Mouse (Mus musculus): ENCODE measurements around the gene Xlr5a. TPM values are rescaled to one million over a fixed set of nuclear protein-coding genes. Genes with fewer than 3 reads are reported as not detected.
"Not testable (repeated sequence)": the region's sequence is repeated elsewhere in the genome, so short reads cannot be mapped to it uniquely, and the experiment has no call there.

Xlr5a gene
- total RNA-seq, 2 experiments from 2014 or later = 0.53 TPM; not detected in 1

- DNase-seq (ENCODE audit: low spot score in 2 of 2) = not testable (repeated sequence)
These were observed 144.3 kb downstream of the Xlr5a start, which contains the start of gene Xlr5b for GRCm38 (mm10) chrX:73148496-73148895. TSS of gene Xlr5b (plus strand) at chrX:73148796.

- not testable (repeated sequence) for DNase-seq (ENCODE audit: low spot score in 2 of 2)
These were observed 149.6 kb downstream of the Xlr5a start for GRCm38 (mm10) chrX:73143218-73143618.

GRCm38 (mm10) chrX:73122859-73123829 lies 169.6 kb downstream of the Xlr5a start:
- DNase-seq (ENCODE audit: low spot score in 2 of 2) = not testable (repeated sequence)

GRCm38 (mm10) chrX:73116747-73117146 lies 176.0 kb downstream of the Xlr5a start, which contains the start of gene Gm14685:
TSS of gene Gm14685 (plus strand) at chrX:73117047.
- not testable (repeated sequence) for DNase-seq (ENCODE audit: low spot score in 2 of 2)

GRCm38 (mm10) chrX:73096941-73097508 lies 195.8 kb downstream of the Xlr5a start, which contains the start of gene Xlr3a:
TSS of gene Xlr3a (minus strand) at chrX:73097095.
- not testable (repeated sequence) for DNase-seq (ENCODE audit: low spot score in 2 of 2)

- DNase-seq (ENCODE audit: low spot score in 2 of 2) = not testable (repeated sequence)
These were observed 210.3 kb downstream of the Xlr5a start, which contains the start of gene Xlr4a for GRCm38 (mm10) chrX:73082267-73083055. TSS of gene Xlr4a (minus strand) at chrX:73082478.

- not testable (repeated sequence) for DNase-seq (ENCODE audit: low spot score in 2 of 2)
These were observed 225.9 kb downstream of the Xlr5a start for GRCm38 (mm10) chrX:73066765-73067312.

- DNase-seq (ENCODE audit: low spot score in 2 of 2) = no peak
These were observed 228.4 kb downstream of the Xlr5a start, which contains the start of gene Pnma3 for GRCm38 (mm10) chrX:73064415-73064793. TSS of gene Pnma3 (plus strand) at chrX:73064787.

- no peak for DNase-seq (ENCODE audit: low spot score in 2 of 2)
These were observed 229.0 kb downstream of the Xlr5a start for GRCm38 (mm10) chrX:73063512-73064414.

- DNase-seq (ENCODE audit: low spot score in 2 of 2) = no peak
These were observed 230.5 kb downstream of the Xlr5a start for GRCm38 (mm10) chrX:73062323-73062722.

- no peak for DNase-seq (ENCODE audit: low spot score in 2 of 2)
These were observed 231.2 kb downstream of the Xlr5a start for GRCm38 (mm10) chrX:73061528-73061927.

Other genes with a start within 250 kb of the Xlr5a start
- under 1 TPM; 0.19 to 0.20 TPM for gene Pnma3, start 228.2 kb downstream of the Xlr5a start, total RNA-seq (2021)
- gene Xlr4a, start 210.5 kb downstream of the Xlr5a start, total RNA-seq (2021) = not detected
- gene Xlr3a, start 195.9 kb downstream of the Xlr5a start, total RNA-seq (2021) = 1 to 10 TPM in 1 of 2 experiments, under 1 TPM in 1; 0.76 to 1.6 TPM
- not detected for gene Gm14685, start 175.9 kb downstream of the Xlr5a start, total RNA-seq (2021)
- gene Xlr5b, start 144.2 kb downstream of the Xlr5a start, total RNA-seq (2021) = not detected
- gene DXBay18, start 143.5 kb downstream of the Xlr5a start, total RNA-seq (2021) = not detected
- not detected for gene Spin2d, start 116.0 kb downstream of the Xlr5a start, total RNA-seq (2021)
- gene Xlr3b, start 100.8 kb downstream of the Xlr5a start, total RNA-seq (2021) = 10 to 100 TPM in 1 of 2 experiments, 1 to 10 TPM in 1; 5.5 to 15.4 TPM
- gene Xlr4b, start 78.6 kb downstream of the Xlr5a start, total RNA-seq (2021) = 1 to 10 TPM; 1.3 to 2.0 TPM
- 1 to 10 TPM; 6.7 to 9.8 TPM for gene F8a, start 64.7 kb downstream of the Xlr5a start, total RNA-seq (2021)
- 1 to 10 TPM in 1 of 2 experiments, under 1 TPM in 1; 0.23 to 1.8 TPM for gene Xlr4c, start 49.8 kb downstream of the Xlr5a start, total RNA-seq (2021)
- not detected for gene Xlr3c, start 27.6 kb downstream of the Xlr5a start, total RNA-seq (2021)
- not detected for gene Xlr5c, start within 50 bp of the Xlr5a start, total RNA-seq (2021)
- not detected for gene Gm45015, start 43.9 kb upstream of the Xlr5a start, total RNA-seq (2021)
- 10 to 100 TPM; 16.0 to 17.7 TPM for gene Zfp275, start 49.6 kb upstream of the Xlr5a start, total RNA-seq (2021)
- gene Gm18336, start 105.8 kb upstream of the Xlr5a start, total RNA-seq (2021) = not detected
- under 1 TPM; 0.46 to 0.51 TPM for gene Zfp92, start 118.1 kb upstream of the Xlr5a start, total RNA-seq (2021)
- not detected for gene Trex2, start 142.4 kb upstream of the Xlr5a start, total RNA-seq (2021)
- 10 to 100 TPM; 20.7 to 27.4 TPM for gene Haus7, start 166.1 kb upstream of the Xlr5a start, total RNA-seq (2021)
- 100 to 1,000 TPM; 221 to 292 TPM for gene Bgn, start 190.6 kb upstream of the Xlr5a start, total RNA-seq (2021)
- 10 to 100 TPM; 42.1 to 52.8 TPM for gene Atp2b3, start 210.1 kb upstream of the Xlr5a start, total RNA-seq (2021)